Mouse (Mus musculus): ENCODE measurements around the gene Ddx52.
A peak's percentile ranks its signal among the peaks of the same experiment; 100 is the strongest.

Gene Ddx52

DNA sequence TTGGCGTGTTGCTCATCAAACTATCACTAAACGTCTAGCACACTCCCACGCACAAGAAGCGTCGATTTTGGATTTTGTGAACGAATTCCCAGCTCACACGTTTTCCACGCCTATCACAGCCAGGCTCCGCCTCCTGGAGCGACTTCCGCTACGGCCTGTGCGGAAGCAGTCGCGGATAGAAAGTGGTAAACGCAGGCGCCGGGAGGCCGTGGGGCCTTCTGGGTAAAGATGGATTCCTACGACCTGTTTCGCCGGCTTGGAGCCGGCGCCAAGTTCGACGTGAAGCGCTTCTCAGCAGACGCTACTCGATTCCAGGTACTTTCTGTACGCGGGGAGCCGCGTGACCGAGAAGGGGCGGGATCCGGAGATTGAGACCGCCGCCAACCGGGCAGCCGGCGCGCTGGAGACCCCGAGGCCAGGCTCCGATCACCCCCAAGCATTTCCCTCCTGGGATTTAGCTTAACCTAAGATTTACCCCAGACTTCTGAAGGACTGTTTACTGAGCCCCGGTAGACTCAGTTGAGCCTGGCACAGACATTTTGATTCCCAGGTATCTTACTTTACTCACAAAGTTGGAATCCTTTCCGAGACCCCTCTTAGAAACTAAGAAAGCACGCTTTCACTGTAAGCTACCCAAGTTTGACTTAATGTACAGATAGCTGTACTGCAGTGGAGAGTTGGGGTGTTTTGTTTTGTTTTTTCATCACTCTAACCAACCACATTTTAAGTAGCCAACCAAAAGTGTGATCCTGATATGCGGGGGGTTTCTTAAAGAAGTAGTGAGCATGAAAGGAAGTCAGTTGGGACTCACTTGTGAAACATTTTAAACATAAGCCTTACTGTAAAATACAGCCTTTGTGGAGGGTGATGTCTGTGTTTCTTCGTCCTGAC lies at the start of gene Ddx52:
Gene Ddx52, plus strand, starts transcription at position 113 of the 891 bp plus-strand sequence.
- peak; percentile 85 for DNase-seq (ENCODE audit: low spot score)

- no peak for DNase-seq (ENCODE audit: low spot score)
These were observed 48.5 kb upstream of the Ddx52 start for GRCm38 (mm10) chr11:83893325-83893724.

DNA sequence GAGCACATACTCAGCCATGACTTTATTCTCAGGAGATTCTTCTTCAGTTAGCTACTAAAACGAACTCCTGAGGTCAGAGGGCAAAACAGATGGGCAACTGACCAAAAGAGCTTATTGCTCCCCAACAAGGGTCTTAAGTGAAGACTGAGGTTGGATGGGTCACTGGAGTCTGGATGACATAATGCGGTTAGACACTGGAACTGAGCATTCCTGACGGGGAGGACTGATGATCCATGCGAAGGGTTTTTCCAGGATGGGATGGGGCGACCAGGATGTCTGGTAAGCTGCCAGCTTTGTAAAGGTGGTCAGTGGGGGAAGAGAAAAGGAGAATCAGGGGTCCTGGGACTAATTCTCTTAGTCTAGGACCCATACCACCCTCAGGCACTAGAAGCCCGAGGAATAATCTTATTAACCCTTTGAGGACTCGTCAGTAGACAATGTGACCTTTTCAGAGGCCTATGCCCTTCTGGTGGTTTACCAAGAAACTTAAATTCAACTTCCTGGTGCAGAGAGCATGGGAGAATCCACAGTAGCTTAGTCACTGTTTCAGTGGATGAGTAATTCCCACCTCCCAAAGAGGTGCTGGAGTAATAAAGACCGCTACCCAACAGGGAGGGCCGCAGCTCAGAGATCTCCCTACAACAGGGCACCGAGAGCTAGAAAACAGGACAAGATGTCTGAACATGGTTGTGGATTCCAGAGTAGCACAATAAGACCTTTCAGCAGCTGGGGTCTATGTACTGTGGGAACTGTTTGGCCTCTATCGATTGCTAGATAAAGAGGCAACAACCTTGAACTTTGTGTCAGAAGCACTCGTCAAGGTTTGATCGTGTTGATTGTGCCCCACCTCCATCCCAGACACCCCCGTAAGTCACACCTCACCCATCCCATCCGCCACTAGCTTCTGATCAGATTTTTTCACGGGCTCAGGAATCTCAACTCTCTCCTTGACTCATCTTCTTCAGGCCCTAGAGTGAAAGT lies 45.1 kb upstream of the Ddx52 start:
- no peak for DNase-seq (ENCODE audit: low spot score)

GRCm38 (mm10) chr11:83897569-83897968 lies 44.3 kb upstream of the Ddx52 start:
- DNase-seq (ENCODE audit: low spot score), result no peak

DNA sequence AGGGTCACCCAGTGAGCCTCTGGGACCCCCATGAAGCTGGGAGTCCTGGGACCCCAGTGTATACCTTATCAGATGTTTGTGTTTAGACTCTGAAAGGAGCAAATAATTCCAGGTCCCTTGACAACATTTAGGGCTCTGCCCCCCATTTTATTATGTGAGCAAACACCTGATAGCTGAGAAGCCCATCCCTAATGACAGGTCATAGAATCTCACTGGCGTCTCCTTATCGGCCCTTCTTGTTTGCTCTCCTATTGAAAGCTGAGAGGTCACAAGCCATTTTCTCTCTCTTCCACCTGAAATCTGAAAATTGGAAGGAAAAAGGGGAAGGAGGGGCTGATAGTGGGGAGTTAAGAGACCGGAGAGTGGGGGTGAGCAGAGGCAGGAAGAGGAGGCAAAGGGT lies 39.0 kb upstream of the Ddx52 start:
- DNase-seq (ENCODE audit: low spot score), result no peak

DNA sequence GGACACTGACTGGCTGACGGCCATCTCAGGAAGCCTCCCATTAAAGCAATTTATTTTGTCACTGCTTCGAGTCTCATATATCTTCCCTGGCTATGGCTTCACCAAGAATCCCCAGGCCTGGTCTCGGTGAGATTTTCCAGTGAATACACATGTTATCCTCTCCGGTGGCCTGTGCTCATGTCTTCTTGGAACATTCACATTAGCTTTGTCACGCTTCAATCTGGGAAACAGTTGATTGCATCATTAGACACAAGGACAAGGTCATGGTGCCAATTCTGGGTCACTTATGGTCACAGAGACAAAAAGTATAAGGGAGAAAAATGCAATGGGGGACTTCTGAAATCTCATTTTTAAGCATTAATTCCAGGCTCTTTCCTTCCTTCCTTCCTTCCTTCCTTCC lies 36.1 kb upstream of the Ddx52 start:
- DNase-seq (ENCODE audit: low spot score), result no peak

GRCm38 (mm10) chr11:83908376-83908775 lies 33.5 kb upstream of the Ddx52 start:
- peak; percentile 86 for DNase-seq (ENCODE audit: low spot score)

- no peak for DNase-seq (ENCODE audit: low spot score)
These were observed 28.0 kb upstream of the Ddx52 start for GRCm38 (mm10) chr11:83913824-83914311.

GRCm38 (mm10) chr11:83914501-83914900 lies 27.4 kb upstream of the Ddx52 start:
- DNase-seq (ENCODE audit: low spot score), result no peak

- no peak for DNase-seq (ENCODE audit: low spot score)
These were observed 19.3 kb upstream of the Ddx52 start for GRCm38 (mm10) chr11:83922600-83922999.

DNA sequence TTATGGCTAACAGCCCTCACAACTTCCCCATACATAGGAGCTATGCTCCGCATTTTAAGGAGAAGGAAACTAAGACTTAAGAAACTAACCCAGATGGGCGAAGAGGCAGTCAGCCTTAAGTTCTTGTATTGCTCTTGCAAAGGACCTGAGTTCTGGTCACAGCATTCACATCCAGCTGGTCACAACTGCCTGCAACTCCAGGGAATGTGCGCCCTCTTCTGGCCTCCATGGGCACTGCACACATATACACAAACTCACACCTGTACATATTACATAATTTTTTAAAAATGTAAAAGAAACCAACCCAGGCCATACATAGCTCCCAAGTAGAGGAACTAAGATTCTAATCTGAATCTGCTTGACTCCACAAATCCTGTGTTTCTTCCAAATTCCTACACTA lies 14.8 kb upstream of the Ddx52 start:
- DNase-seq (ENCODE audit: low spot score), result no peak

GRCm38 (mm10) chr11:83932506-83933106 lies 9.3 kb upstream of the Ddx52 start:
- peak; percentile 68 for DNase-seq (ENCODE audit: low spot score)

- no peak for DNase-seq (ENCODE audit: low spot score)
These were observed 8.5 kb upstream of the Ddx52 start for GRCm38 (mm10) chr11:83933376-83933775.

DNA sequence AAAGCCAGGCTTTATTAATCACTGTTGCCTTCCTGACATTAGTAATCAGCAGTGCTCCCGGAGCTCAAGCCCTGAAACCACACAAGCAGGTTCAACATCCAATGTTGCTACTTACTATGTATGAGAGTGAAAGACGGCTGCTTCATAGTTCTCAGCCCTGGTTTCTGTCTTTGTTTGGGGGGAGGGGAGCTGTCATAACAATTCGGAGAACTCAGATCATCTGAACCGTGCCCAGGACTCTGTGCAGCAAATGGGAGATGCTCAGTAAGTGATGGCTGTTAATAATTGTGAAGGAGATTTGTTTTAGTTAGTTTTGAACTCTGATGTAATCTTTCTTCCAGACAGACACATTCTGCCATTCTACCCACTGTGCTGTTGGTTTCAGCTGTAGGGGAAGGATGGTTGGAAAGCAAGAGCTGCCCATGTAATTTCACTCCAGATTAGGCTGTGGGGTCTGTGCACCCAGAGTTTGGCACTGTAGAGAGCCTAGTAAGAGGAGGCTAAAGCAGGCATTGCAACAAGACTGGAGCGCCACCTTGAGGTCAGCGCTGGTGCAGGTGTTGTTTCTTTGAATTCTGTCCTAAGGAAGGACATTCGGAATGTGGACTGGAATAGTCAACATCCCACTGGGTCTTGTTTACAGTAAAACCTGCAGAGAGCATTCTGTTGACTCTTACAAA lies 5.7 kb upstream of the Ddx52 start:
- DNase-seq (ENCODE audit: low spot score), result peak; percentile 77

- DNase-seq (ENCODE audit: low spot score), result no peak
These were observed 3.3 kb upstream of the Ddx52 start for GRCm38 (mm10) chr11:83938556-83938955.

- DNase-seq (ENCODE audit: low spot score), result no peak
These were observed 15.0 kb downstream of the Ddx52 start for GRCm38 (mm10) chr11:83956822-83957221.

GRCm38 (mm10) chr11:83961983-83962382 lies 20.1 kb downstream of the Ddx52 start:
- no peak for DNase-seq (ENCODE audit: low spot score)

- peak; percentile 88 for DNase-seq (ENCODE audit: low spot score)
These were observed 22.4 kb downstream of the Ddx52 start, which contains the start of gene Synrg for GRCm38 (mm10) chr11:83963991-83964921. Synrg (plus strand) TSS chr11:83964428.

DNA sequence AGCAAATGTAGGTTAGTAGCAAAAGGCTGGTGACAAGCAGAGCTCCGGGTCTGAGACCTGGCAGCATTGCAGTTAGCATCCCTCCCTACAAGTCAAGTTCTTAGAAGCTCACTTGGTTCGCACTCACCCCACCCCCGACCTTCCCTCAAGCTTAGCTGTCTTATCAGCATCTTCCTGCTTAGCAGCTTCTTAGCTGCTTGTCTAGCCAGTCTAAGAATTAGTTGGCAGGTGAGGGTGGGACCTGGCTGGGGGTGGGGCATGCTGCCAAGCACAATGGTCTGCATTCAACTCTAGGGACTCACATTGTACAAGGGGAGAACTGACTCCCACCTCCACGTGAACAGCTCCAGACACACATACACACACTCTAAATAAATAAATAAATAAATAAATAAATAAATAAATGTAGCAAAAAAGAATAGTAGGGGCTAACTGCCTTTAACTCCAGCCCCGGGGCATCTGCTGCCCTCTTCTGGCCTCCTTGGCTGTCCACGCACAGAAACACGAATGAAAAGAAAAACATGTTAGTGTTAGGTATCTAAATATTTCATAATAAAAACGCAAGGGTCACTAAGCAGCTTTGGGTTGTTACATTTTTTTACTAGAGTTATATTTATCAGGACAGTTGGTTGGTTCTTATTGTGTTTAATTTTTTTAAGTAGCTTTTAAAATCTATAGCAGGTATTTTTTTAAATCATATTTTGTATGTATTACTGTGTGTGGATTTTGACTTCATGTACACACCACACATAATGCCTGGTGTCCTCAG lies 25.8 kb downstream of the Ddx52 start:
- DNase-seq (ENCODE audit: low spot score), result peak; percentile 5

DNA sequence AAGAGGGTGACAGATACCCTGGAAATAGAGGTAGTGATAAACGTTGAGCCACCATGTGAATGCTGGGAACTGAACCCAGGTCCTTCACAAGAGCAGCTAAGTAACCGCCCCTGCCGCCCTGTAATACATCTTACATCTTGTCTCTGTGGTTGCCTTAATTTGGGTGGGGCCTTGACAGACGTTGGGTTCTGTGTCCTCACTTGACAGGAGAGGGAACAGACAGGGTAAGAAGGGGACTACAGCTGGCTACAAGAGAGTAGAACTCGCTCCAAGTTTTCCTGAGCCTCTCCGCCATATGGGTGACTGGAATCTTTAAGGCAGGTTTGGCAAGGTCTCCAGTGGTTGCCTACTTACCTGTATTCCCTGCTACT lies 26.3 kb downstream of the Ddx52 start:
- DNase-seq (ENCODE audit: low spot score), result no peak
